Comparison of ENCODE assay signal across 7 mouse cellular contexts in genomic region chr1:153297774-153298363, GRCm38 (mm10). TPM values are rescaled to one million over a fixed set of nuclear protein-coding genes. Genes with fewer than 3 reads are reported as not detected.
DNase-seq lines count a peak whose midpoint lies in the region; ATAC-seq and TF ChIP-seq lines count a peak whose summit lies in the region.
"Not testable (repeated sequence)": the region's sequence is repeated elsewhere in the genome, so short reads cannot be mapped to it uniquely, and the experiment has no call there.

No protein-coding gene starts in this region.

- H3K9ac ChIP-seq in forebrain, embryonic 16.5 days (replicated peaks; ENCODE audit: low read depth, low read length); hindbrain, embryonic 15.5 days; hindbrain, postnatal 0 days (replicated peaks; ENCODE audit: low read length); stomach, embryonic 16.5 days (ENCODE audit: low read length): not testable (repeated sequence)

- H3K27me3 ChIP-seq in forebrain, embryonic 16.5 days (replicated peaks; ENCODE audit: control insufficient read depth, insufficient read depth, low read length); hindbrain, embryonic 15.5 days; hindbrain, postnatal 0 days (ENCODE audit: insufficient read depth, low read length); stomach, embryonic 16.5 days (ENCODE audit: control insufficient read depth, insufficient read depth, low read length): not testable (repeated sequence)

- not testable (repeated sequence) for H3K4me2 ChIP-seq in forebrain, embryonic 16.5 days (ENCODE audit: low read length); hindbrain, embryonic 15.5 days; hindbrain, postnatal 0 days (ENCODE audit: low read depth, low read length); stomach, embryonic 16.5 days (ENCODE audit: low read depth, low read length)

- H3K4me1 ChIP-seq in forebrain, embryonic 16.5 days (replicated peaks; ENCODE audit: control insufficient read depth, insufficient read depth, low read length); hindbrain, embryonic 15.5 days (replicated peaks); hindbrain, postnatal 0 days (ENCODE audit: insufficient read depth, low read length); stomach, embryonic 16.5 days (ENCODE audit: control insufficient read depth, insufficient read depth, low read length): not testable (repeated sequence)

- ATAC-seq in forebrain, embryonic 16.5 days: 0 out of 2 replicates have a peak, but pooled peaks have one; percentile 23
- peak; percentile 38; the same call in 1 of the 2 replicates for ATAC-seq in frontal cortex, adult (ENCODE audit: low TSS enrichment)
- 0 out of 2 replicates have a peak, but pooled peaks have one; percentile 59 for ATAC-seq in hindbrain, embryonic 15.5 days (ENCODE audit: low FRiP score, low read depth)
- ATAC-seq in hindbrain, postnatal 0 days: peak; percentile 73; the same call in 1 of the 2 replicates
- ATAC-seq in stomach, embryonic 16.5 days (ENCODE audit: insufficient read depth, low FRiP score): peak; percentile 15; the same call in 1 of the 2 replicates

- H3K36me3 ChIP-seq in forebrain, embryonic 16.5 days (ENCODE audit: control insufficient read depth, insufficient read depth); hindbrain, embryonic 15.5 days; hindbrain, postnatal 0 days (ENCODE audit: insufficient read depth, low read length); stomach, embryonic 16.5 days (ENCODE audit: control insufficient read depth, insufficient read depth, low read length): not testable (repeated sequence)

- H3K4me3 ChIP-seq in forebrain, embryonic 16.5 days (replicated peaks; ENCODE audit: low read length); hindbrain, embryonic 15.5 days; hindbrain, postnatal 0 days (ENCODE audit: low read length); stomach, embryonic 16.5 days (replicated peaks; ENCODE audit: low read length): not testable (repeated sequence)

- not testable (repeated sequence) for TF ChIP-seq CTCF in hindbrain, postnatal 0 days (IDR thresholded peaks at IDR 0.05; ENCODE audit: low read depth)

- WGBS in forebrain, embryonic 16.5 days: 54% methylated on average over 4 of the region's 4 CpGs
- 80% methylated on average over 4 of the region's 4 CpGs for WGBS in hindbrain, embryonic 15.5 days
- 64% methylated on average over 4 of the region's 4 CpGs for WGBS in hindbrain, postnatal 0 days
- WGBS in stomach, embryonic 16.5 days: 79% methylated on average over 4 of the region's 4 CpGs

- not testable (repeated sequence) for H3K9me3 ChIP-seq in forebrain, embryonic 16.5 days (ENCODE audit: control insufficient read depth, low read length); hindbrain, embryonic 15.5 days; hindbrain, postnatal 0 days (ENCODE audit: low read length); stomach, embryonic 16.5 days (replicated peaks; ENCODE audit: control insufficient read depth, low read length)

- peak; percentile 55 for DNase-seq in heart, adult 11 months
- DNase-seq in hindbrain, postnatal 0 days (ENCODE audit: low spot score): not testable (repeated sequence)
- peak; percentile 43 for DNase-seq in layer of hippocampus, adult 9-11 months

- H3K27ac ChIP-seq in forebrain, embryonic 16.5 days (ENCODE audit: low read length); hindbrain, embryonic 15.5 days (replicated peaks); hindbrain, postnatal 0 days; stomach, embryonic 16.5 days (ENCODE audit: low read length): not testable (repeated sequence)

RNA-seq across cellular contexts. Expression of gene Lamc1, which starts 34.7 kb away (rescaled TPM):
- polyA plus RNA-seq in forebrain, embryonic 16.5 days (2015; fragmentation: Nextera tagmentation; extraction: Ambion mirVana): 14.4 and 18.5 TPM in 2 replicates
- 19.2 and 20.9 TPM in 2 replicates for polyA plus RNA-seq in hindbrain, embryonic 15.5 days (2015; fragmentation: Nextera tagmentation; extraction: Ambion mirVana)
- 46.1 and 52.9 TPM in 2 replicates for total RNA-seq in hindbrain, postnatal 0 days (2014; rRNA removed)
- polyA plus RNA-seq in hindbrain, postnatal 0 days (2015; fragmentation: Nextera tagmentation; extraction: Ambion mirVana): 13.5 and 13.9 TPM in 2 replicates
- 63.4 and 68.0 TPM in 2 replicates for polyA plus RNA-seq in stomach, embryonic 16.5 days (2015; fragmentation: Nextera tagmentation; extraction: Ambion mirVana)

Comparison
In these comparisons a context has a peak if more than half of its experiments do, and no peak if none do; other contexts are left out.
1. ATAC-seq: peak in every context shown above with its lines; median percentile 73 in hindbrain, postnatal 0 days; 59 in hindbrain, embryonic 15.5 days; 38 in frontal cortex, adult; 23 in forebrain, embryonic 16.5 days; 15 in stomach, embryonic 16.5 days.